Mouse (Mus musculus): ENCODE data around the gene Mpped2. TPM values are rescaled to one million over a fixed set of nuclear protein-coding genes. Genes with fewer than 3 reads are reported as not detected.
A peak's percentile ranks its signal among the peaks of the same experiment; 100 is the strongest.

Mpped2 gene
- polyA plus RNA-seq, 1 experiment from 2014 or later: 136 TPM

- Histone ChIP-seq H3K27me3 (no peaks in the 10 kb centered on the region), H3K4me2 (replicated peaks) (peak overlapping the region; percentile 24), H3K9me3 (no peaks in the 10 kb centered on the region), H3K4me1 (peaks cover 15% of the 10 kb centered on the region; the same call in 1 of the 2 replicates), H3K9ac (no peak overlapping the region; the same call in 1 of the 2 replicates), H3K4me3 (no peak overlapping the region), H3K27ac (peak overlapping the region; percentile 69), H3K36me3 (no peaks in the 10 kb centered on the region)
- WGBS: 15% methylated on average over 9 of the region's 9 CpGs
- peak; percentile 70; the same call in 1 of the 2 replicates for ATAC-seq (ENCODE audit: insufficient number of reproducible peaks, insufficient read depth, low FRiP score, low TSS enrichment)
Measured at GRCm38 (mm10) chr2:106683185-106683831, 9.8 kb upstream of the Mpped2 start.

- H3K27ac ChIP-seq: peak overlapping the region; percentile 69
- no peak overlapping the region for H3K4me2 ChIP-seq (replicated peaks)
- peaks cover 15% of the 10 kb centered on the region; the same call in 1 of the 2 replicates for H3K4me1 ChIP-seq
- no peak overlapping the region for H3K4me3 ChIP-seq
- no peaks in the 10 kb centered on the region for H3K27me3 ChIP-seq
- no peaks in the 10 kb centered on the region for H3K9me3 ChIP-seq
- no peaks in the 10 kb centered on the region for H3K36me3 ChIP-seq
- H3K9ac ChIP-seq: no peak overlapping the region
- no peak for ATAC-seq (ENCODE audit: insufficient number of reproducible peaks, insufficient read depth, low FRiP score, low TSS enrichment)
- WGBS: 36% methylated on average over 4 of the region's 4 CpGs
Measured at GRCm38 (mm10) chr2:106683832-106684231, 9.2 kb upstream of the Mpped2 start.

- Histone ChIP-seq H3K9ac (no peak overlapping the region), H3K9me3 (no peaks in the 10 kb centered on the region), H3K4me3 (no peak overlapping the region), H3K27ac (no peak overlapping the region), H3K27me3 (no peaks in the 10 kb centered on the region), H3K36me3 (no peaks in the 10 kb centered on the region), H3K4me1 (peaks cover 8% of the 10 kb centered on the region), H3K4me2 (replicated peaks) (peak overlapping the region; percentile 93; the same call in 1 of the 2 replicates)
- 3% methylated on average over 6 of the region's 6 CpGs for WGBS
- ATAC-seq (ENCODE audit: insufficient number of reproducible peaks, insufficient read depth, low FRiP score, low TSS enrichment): no peak
Measured at GRCm38 (mm10) chr2:106691753-106692363, 1.2 kb upstream of the Mpped2 start.

GRCm38 (mm10) chr2:106692405-106692782, 675 bp upstream of the Mpped2 start:
- Histone ChIP-seq H3K9ac (no peak overlapping the region; the same call in 1 of the 2 replicates), H3K9me3 (no peaks in the 10 kb centered on the region), H3K4me3 (peak overlapping the region; percentile 84), H3K36me3 (no peaks in the 10 kb centered on the region), H3K27me3 (no peaks in the 10 kb centered on the region), H3K4me1 (peaks cover 10% of the 10 kb centered on the region), H3K4me2 (replicated peaks) (peak overlapping the region; percentile 93), H3K27ac (peak overlapping the region; percentile 99; the same call in 1 of the 2 replicates)
- under 1% methylated on average over 14 of the region's 14 CpGs for WGBS
- ATAC-seq (ENCODE audit: insufficient number of reproducible peaks, insufficient read depth, low FRiP score, low TSS enrichment): no peak

GRCm38 (mm10) chr2:106693702-106694566, 865 bp downstream of the Mpped2 start:
- H3K9ac ChIP-seq: peak overlapping the region; percentile 94
- WGBS: under 1% methylated on average over 84 of the region's 91 CpGs
- no peaks in the 10 kb centered on the region for H3K36me3 ChIP-seq
- H3K4me1 ChIP-seq: peaks cover 14% of the 10 kb centered on the region
- H3K27me3 ChIP-seq: no peaks in the 10 kb centered on the region
- H3K4me3 ChIP-seq: peak overlapping the region; percentile 84
- H3K4me2 ChIP-seq (replicated peaks): peak overlapping the region; percentile 93
- peak; percentile 79 for ATAC-seq (ENCODE audit: insufficient number of reproducible peaks, insufficient read depth, low FRiP score, low TSS enrichment)
- peak overlapping the region; percentile 99 for H3K27ac ChIP-seq
- no peaks in the 10 kb centered on the region for H3K9me3 ChIP-seq

- H3K4me3 ChIP-seq: peak overlapping the region; percentile 84
- peaks cover 14% of the 10 kb centered on the region for H3K4me1 ChIP-seq
- ATAC-seq (ENCODE audit: insufficient number of reproducible peaks, insufficient read depth, low FRiP score, low TSS enrichment): no peak
- no peaks in the 10 kb centered on the region for H3K36me3 ChIP-seq
- peak overlapping the region; percentile 93 for H3K4me2 ChIP-seq (replicated peaks)
- H3K9ac ChIP-seq: peak overlapping the region; percentile 94
- peak overlapping the region; percentile 99 for H3K27ac ChIP-seq
- H3K27me3 ChIP-seq: no peaks in the 10 kb centered on the region
- under 1% methylated on average over 10 of the region's 10 CpGs for WGBS
- H3K9me3 ChIP-seq: no peaks in the 10 kb centered on the region
Measured at GRCm38 (mm10) chr2:106694567-106694885, 1.5 kb downstream of the Mpped2 start.

- Histone ChIP-seq H3K36me3 (peaks cover 3% of the 10 kb centered on the region; the same call in 1 of the 2 replicates), H3K4me1 (peaks cover 14% of the 10 kb centered on the region)
- under 1% methylated on average over 41 of the region's 41 CpGs for WGBS
Measured at GRCm38 (mm10) chr2:106694886-106695733, 2.0 kb downstream of the Mpped2 start.

GRCm38 (mm10) chr2:106695734-106696022, 2.6 kb downstream of the Mpped2 start:
- H3K9ac ChIP-seq: peak overlapping the region; percentile 94
- no peaks in the 10 kb centered on the region for H3K27me3 ChIP-seq
- peaks cover 14% of the 10 kb centered on the region for H3K4me1 ChIP-seq

More at GRCm38 (mm10) chr2:106694886-106695733, 2.0 kb downstream of the Mpped2 start:
- peak overlapping the region; percentile 99 for H3K27ac ChIP-seq
- 0 out of 2 replicates have a peak, but pooled peaks have one; percentile 8 for ATAC-seq (ENCODE audit: insufficient number of reproducible peaks, insufficient read depth, low FRiP score, low TSS enrichment)
- H3K27me3 ChIP-seq: no peaks in the 10 kb centered on the region
- H3K4me3 ChIP-seq: peak overlapping the region; percentile 84
- H3K9ac ChIP-seq: peak overlapping the region; percentile 94
- H3K4me2 ChIP-seq (replicated peaks): peak overlapping the region; percentile 93
- no peaks in the 10 kb centered on the region for H3K9me3 ChIP-seq

GRCm38 (mm10) chr2:106696372-106696771, 3.3 kb downstream of the Mpped2 start:
- Histone ChIP-seq H3K9me3 (no peaks in the 10 kb centered on the region), H3K4me2 (replicated peaks) (peak overlapping the region; percentile 93), H3K4me1 (peaks cover 14% of the 10 kb centered on the region), H3K27me3 (no peaks in the 10 kb centered on the region), H3K36me3 (peaks cover 4% of the 10 kb centered on the region; the same call in 1 of the 2 replicates), H3K9ac (no peak overlapping the region), H3K4me3 (peak overlapping the region; percentile 84; the same call in 1 of the 2 replicates), H3K27ac (no peak overlapping the region)
- 69% methylated on average over 8 of the region's 8 CpGs for WGBS
- ATAC-seq (ENCODE audit: insufficient number of reproducible peaks, insufficient read depth, low FRiP score, low TSS enrichment): no peak

More at GRCm38 (mm10) chr2:106695734-106696022, 2.6 kb downstream of the Mpped2 start:
- Histone ChIP-seq H3K27ac (peak overlapping the region; percentile 99), H3K4me3 (peak overlapping the region; percentile 84), H3K36me3 (peaks cover 4% of the 10 kb centered on the region; the same call in 1 of the 2 replicates), H3K4me2 (replicated peaks) (peak overlapping the region; percentile 93), H3K9me3 (no peaks in the 10 kb centered on the region)
- no peak for ATAC-seq (ENCODE audit: insufficient number of reproducible peaks, insufficient read depth, low FRiP score, low TSS enrichment)
- 3% methylated on average over 13 of the region's 13 CpGs for WGBS

GRCm38 (mm10) chr2:106705664-106706063, 12.6 kb downstream of the Mpped2 start:
- H3K4me3 ChIP-seq: no peak overlapping the region
- peaks cover 13% of the 10 kb centered on the region; the same call in 1 of the 2 replicates for H3K36me3 ChIP-seq
- H3K27me3 ChIP-seq: no peaks in the 10 kb centered on the region
- no peak overlapping the region for H3K9ac ChIP-seq
- no peaks in the 10 kb centered on the region for H3K9me3 ChIP-seq
- no peak overlapping the region for H3K27ac ChIP-seq
- no peak overlapping the region for H3K4me2 ChIP-seq (replicated peaks)
- no peak for ATAC-seq (ENCODE audit: insufficient number of reproducible peaks, insufficient read depth, low FRiP score, low TSS enrichment)
- WGBS: 66% methylated on average over 5 of the region's 5 CpGs
- H3K4me1 ChIP-seq: peaks cover 20% of the 10 kb centered on the region; the same call in 1 of the 2 replicates

GRCm38 (mm10) chr2:106707136-106707535, 14.1 kb downstream of the Mpped2 start:
- H3K4me2 ChIP-seq (replicated peaks): no peak overlapping the region
- no peak overlapping the region for H3K9ac ChIP-seq
- H3K4me1 ChIP-seq: peaks cover 35% of the 10 kb centered on the region
- no peak overlapping the region for H3K4me3 ChIP-seq
- ATAC-seq (ENCODE audit: insufficient number of reproducible peaks, insufficient read depth, low FRiP score, low TSS enrichment): no peak
- H3K36me3 ChIP-seq: peaks cover 13% of the 10 kb centered on the region; the same call in 1 of the 2 replicates
- H3K27me3 ChIP-seq: no peaks in the 10 kb centered on the region
- H3K9me3 ChIP-seq: no peaks in the 10 kb centered on the region
- no peak overlapping the region for H3K27ac ChIP-seq
- 83% methylated on average over 2 of the region's 2 CpGs for WGBS

All from embryonic facial prominence, embryonic 12.5 days (tissue).